Mouse (Mus musculus): Measurements from ENCODE around the gene Naa20.

Gene Naa20

DNA sequence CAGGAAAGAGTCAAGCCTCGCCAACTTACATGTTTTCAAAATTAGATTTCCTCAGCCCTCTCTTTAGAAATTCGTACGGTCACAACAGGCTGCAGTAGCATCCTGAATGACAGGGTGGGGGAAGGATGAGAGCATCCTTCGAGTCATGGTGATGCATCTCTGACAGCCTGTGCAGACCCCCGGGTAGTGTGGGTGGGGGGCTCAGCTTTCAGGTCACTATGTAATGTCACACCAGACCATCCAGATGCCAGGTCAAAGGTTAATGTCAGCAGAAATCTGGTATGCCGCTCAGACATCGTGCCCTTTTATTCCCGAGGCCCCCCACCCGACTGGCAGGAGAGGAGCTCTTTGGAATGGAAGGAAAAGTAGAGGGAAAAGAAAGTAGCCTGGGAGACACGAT is 48.3 kb downstream of the Naa20 start:
- no peak for DNase-seq (ENCODE audit: low spot score in 2 of 2)

DNA sequence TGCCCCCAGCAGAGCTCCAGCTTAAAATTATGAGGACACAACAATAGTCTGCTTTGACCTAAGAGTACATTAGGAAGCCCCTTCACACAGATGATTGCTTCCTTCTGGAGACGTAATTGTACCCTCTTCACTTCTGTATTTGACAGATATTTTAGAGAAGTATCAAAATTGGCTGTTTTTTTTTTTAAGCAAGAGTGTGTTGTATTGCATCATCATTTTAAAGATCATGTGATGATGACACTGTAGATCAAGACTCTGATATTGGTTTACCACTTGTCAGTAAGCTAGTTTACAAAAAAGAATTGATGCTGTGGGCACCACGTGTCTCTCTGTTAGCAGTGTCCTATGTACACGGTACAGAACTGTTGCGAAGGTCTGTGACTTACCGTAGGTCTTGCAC is 50.8 kb downstream of the Naa20 start:
- DNase-seq (ENCODE audit: low spot score in 2 of 2), result no peak

DNA sequence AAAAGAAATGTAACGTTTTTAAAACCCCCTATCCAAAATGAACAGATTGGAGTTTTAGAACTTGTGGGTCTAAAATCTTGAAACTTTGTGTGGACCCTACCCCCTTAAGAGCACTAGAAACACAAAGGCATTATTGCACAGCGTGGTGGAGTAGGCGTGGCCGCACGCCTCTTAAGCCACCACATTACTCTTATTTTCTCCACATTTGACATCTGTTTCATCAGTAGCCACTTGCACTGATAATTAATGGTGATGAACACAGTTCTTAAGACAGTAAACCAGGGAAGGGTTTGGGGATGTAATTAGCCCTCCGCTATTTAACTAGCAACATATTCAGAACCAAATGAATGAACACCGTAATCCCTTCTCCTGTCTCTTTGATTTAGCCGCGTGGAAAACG is 53.9 kb downstream of the Naa20 start:
- no peak for DNase-seq (ENCODE audit: low spot score in 2 of 2)

DNA sequence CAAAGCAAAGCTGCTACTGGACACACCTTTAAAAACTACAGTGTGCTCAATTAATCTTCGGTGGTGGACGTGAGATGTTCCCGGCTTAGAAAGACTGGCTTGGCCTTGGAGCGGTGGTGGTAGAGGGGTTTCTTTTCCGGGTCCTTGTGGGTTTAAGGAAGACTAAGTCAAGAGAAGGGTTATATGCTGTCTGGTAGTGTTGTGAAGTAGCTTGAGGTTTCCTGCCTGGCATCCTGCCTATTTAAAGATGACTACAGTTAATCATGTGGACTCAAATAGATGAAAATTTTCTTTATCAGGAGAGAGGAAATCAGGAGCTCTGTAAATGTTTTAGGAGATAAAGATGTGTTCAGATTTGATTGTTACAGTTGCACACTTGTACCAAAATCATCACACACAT is 54.4 kb downstream of the Naa20 start:
- no peak for DNase-seq (ENCODE audit: low spot score in 2 of 2)

DNA sequence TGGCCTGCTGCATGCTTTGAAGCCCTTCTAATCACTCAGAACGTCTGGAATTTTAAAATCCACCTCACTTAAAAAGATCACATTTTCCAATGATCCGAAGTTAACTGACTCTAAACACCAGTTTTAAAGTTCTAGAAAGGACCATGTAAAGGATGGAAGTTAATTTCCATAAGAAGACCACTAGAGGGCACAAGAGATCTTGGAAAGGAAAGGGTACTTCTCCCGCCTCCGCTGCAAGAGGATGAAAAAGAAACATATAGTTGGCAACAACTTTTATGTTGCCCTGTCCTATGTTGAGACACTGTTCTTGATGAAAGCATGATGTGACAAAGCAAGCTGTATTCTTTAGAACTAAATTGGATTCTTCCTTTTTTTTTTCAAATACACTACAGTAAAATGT is 55.6 kb downstream of the Naa20 start:
- DNase-seq (ENCODE audit: low spot score in 2 of 2), result no peak

DNA sequence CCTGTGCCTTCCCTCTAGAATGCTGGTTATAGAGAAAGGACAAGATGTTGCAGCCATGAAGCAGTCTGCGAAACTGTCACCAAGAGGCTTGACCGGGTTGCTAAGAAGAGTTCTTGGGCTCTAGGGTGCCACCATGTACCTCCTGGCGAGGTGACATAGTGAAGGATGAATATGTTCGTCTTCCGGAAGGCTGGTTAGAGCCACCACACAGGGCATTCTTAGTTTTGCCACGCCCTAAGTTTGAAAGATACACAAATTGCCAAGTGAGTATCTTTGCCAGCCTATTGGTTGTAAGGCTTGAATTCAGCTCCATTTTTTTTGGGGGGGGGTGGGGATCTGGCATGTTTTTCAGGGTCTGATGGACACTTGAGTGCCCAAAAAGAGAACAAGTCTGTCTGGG is 56.2 kb downstream of the Naa20 start:
- no peak for DNase-seq (ENCODE audit: low spot score in 2 of 2)

DNA sequence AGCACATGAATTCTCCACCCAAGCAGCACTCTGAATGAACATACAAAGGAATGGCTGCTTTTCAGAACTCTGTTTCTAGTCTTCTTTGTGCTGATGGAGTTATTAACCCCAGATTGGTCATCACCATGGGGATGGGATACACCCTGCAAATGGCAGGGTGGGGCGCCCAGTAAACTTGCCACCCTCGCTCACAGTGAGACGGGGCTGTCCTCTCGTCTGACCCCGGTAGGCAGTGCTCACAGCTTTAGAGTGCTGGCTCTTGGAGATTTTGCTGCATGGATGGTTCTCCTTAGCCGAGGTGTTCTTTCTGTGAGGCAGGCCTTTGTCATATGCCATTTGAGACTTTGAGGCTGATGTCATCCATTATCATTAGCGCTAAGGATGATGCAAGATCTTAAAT is 56.7 kb downstream of the Naa20 start:
- no peak for DNase-seq (ENCODE audit: low spot score in 2 of 2)

DNA sequence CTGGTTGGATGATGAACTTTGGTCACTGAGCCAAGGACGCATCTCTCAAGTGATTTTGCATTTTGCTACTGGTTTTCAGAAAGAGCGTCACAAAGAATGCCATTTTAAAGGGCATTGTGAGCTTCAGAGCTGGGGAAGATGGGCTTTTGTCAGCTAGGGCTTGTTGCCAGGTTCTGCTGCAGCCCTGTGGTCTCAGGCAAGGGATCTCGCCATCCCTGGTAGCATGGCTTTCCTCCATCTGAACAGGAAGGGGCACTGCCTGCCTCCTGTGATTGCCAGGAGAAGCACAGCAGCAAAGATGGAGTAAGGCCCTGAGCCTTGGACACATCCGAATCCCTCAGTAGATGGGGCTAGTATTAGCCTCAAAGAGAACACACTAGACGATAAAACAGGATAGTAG is 60.0 kb downstream of the Naa20 start:
- DNase-seq (ENCODE audit: low spot score in 2 of 2), result no peak
